12 mouse cellular contexts compared by ENCODE assay signal in the genomic region with DNA sequence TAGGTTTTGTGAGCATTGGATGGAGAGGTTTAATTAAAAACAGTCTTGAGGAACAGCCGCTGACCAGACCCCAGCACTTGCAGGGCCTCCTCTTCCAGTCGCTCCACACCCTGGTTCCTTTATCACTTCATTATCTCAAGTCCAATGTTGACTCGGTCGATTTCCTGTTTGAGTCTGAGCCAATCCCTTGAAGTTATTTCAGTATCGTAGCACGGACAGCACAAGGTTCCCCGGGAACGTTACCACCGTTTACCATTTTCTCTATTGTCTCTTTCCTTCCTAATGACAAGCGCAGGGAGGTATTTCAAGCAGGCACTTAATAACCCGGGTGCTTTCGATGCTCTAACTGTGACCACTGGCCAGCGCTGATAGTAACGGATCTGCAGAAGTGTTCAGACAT. TPM values are rescaled to one million over a fixed set of nuclear protein-coding genes. Genes with fewer than 3 reads are reported as not detected.
DNase-seq lines count a peak whose midpoint lies in the region; ATAC-seq and TF ChIP-seq lines count a peak whose summit lies in the region.
"Had no signal": no experiment of that assay in that cellular context is flagged by ENCODE, and none has a peak within 500 bp of the region (broad histone marks: within the 10 kb centered on the region; RNA-seq: fewer than 3 reads in every experiment).

No protein-coding gene starts in this region.

- peak overlapping the region; percentile 49 for H3K4me2 ChIP-seq in lung, embryonic 14.5 days
- peak overlapping the region; percentile 58 for H3K4me2 ChIP-seq in lung, embryonic 16.5 days (ENCODE audit: low read depth, low read length)
- no peak overlapping the region for H3K4me2 ChIP-seq in midbrain, embryonic 11.5 days

- WGBS in lung, embryonic 14.5 days = 6% methylated on average over 14 of the region's 14 CpGs
- WGBS in lung, adult 2 months = 9% methylated on average over 14 of the region's 14 CpGs
- 58% methylated on average over 14 of the region's 14 CpGs for WGBS in limb, embryonic 10.5 days
- 4% methylated on average over 14 of the region's 14 CpGs for WGBS in lung, embryonic 16.5 days
- 82% methylated on average over 14 of the region's 14 CpGs for WGBS in midbrain, embryonic 11.5 days

- H3K27me3 ChIP-seq in lung, embryonic 14.5 days (ENCODE audit: insufficient read depth, low read length) = no peaks in the 10 kb centered on the region
- no peaks in the 10 kb centered on the region for H3K27me3 ChIP-seq in limb, embryonic 10.5 days (ENCODE audit: low read depth, poor library complexity, severe bottlenecking)
- no peaks in the 10 kb centered on the region for H3K27me3 ChIP-seq in lung, embryonic 16.5 days (ENCODE audit: control insufficient read depth, insufficient read depth, low read depth, low read length)
- no peaks in the 10 kb centered on the region for H3K27me3 ChIP-seq in midbrain, embryonic 11.5 days (ENCODE audit: control insufficient read depth, insufficient read depth, low read length)

- no peak overlapping the region for H3K4me3 ChIP-seq in lung, embryonic 14.5 days (ENCODE audit: low read depth, low read length)
- H3K4me3 ChIP-seq in lung, adult 2 months (replicated peaks; ENCODE audit: extremely low read depth, low read depth, low read length) = no peak overlapping the region
- no peak overlapping the region for H3K4me3 ChIP-seq in limb, embryonic 10.5 days
- H3K4me3 ChIP-seq in lung, embryonic 16.5 days (ENCODE audit: low read length) = peak overlapping the region; percentile 31
- H3K4me3 ChIP-seq in midbrain, embryonic 11.5 days (ENCODE audit: low read depth, low read length) = no peak overlapping the region

- peak; percentile 86 for DNase-seq in lung, embryonic 14.5 days
- DNase-seq in lung, adult 2 months = no peak
- DNase-seq in limb, embryonic 10.5 days (ENCODE audit: low spot score) = no peak
- no peak for DNase-seq in urinary bladder, adult 18-20 months (ENCODE audit: low spot score in 2 of 2)
- DNase-seq in midbrain, embryonic 11.5 days (ENCODE audit: low spot score, missing footprints) = no peak
- no peak for DNase-seq in urinary bladder, postnatal 10 days (ENCODE audit: low spot score)
- DNase-seq in testis, postnatal 10 days (ENCODE audit: low spot score) = no peak
- DNase-seq: adrenal gland, postnatal 25 days; cerebellum, adult 18-20 months; kidney, adult 8-10 months; layer of hippocampus, postnatal 36 days had no signal

- ATAC-seq in lung, embryonic 14.5 days (ENCODE audit: insufficient read depth) = peak; percentile 74
- peak; percentile 67 for ATAC-seq in lung, embryonic 16.5 days (ENCODE audit: low read depth)
- no peak for ATAC-seq in midbrain, embryonic 11.5 days (ENCODE audit: low FRiP score)

- H3K4me1 ChIP-seq in lung, embryonic 14.5 days (ENCODE audit: insufficient read depth) = peaks cover 7% of the 10 kb centered on the region; the same call in 1 of the 2 replicates
- peaks cover 5% of the 10 kb centered on the region for H3K4me1 ChIP-seq in lung, adult 2 months (ENCODE audit: control insufficient read depth, insufficient read depth, low read length)
- H3K4me1 ChIP-seq in limb, embryonic 10.5 days = peaks cover 23% of the 10 kb centered on the region
- peaks cover 13% of the 10 kb centered on the region for H3K4me1 ChIP-seq in lung, embryonic 16.5 days (replicated peaks; ENCODE audit: control insufficient read depth, insufficient read depth, low read length)
- H3K4me1 ChIP-seq in midbrain, embryonic 11.5 days (ENCODE audit: control insufficient read depth, insufficient read depth, low read length) = no peaks in the 10 kb centered on the region

- no peak overlapping the region for H3K27ac ChIP-seq in lung, embryonic 14.5 days (ENCODE audit: low read depth)
- H3K27ac ChIP-seq in limb, embryonic 10.5 days = peak overlapping the region; percentile 2; the same call in 1 of the 2 replicates
- peak overlapping the region; percentile 36; the same call in 1 of the 2 replicates for H3K27ac ChIP-seq in lung, embryonic 16.5 days (ENCODE audit: low read length)
- H3K27ac ChIP-seq in midbrain, embryonic 11.5 days (ENCODE audit: low read depth, low read length) = no peak overlapping the region

- TF ChIP-seq CTCF in lung, embryonic 14.5 days (IDR thresholded peaks at IDR 0.05; ENCODE audit: low read depth) = no peak
- no peak for TF ChIP-seq CTCF in lung, adult 2 months (IDR thresholded peaks at IDR 0.05; ENCODE audit: insufficient read depth, low read length)

- TF ChIP-seq POLR2A in lung, adult 2 months (IDR thresholded peaks at IDR 0.05; ENCODE audit: borderline replicate concordance, extremely low read depth, low read depth, low read length) = no peak

- H3K9me3 ChIP-seq in lung, embryonic 14.5 days (ENCODE audit: low read depth, low read length) = no peaks in the 10 kb centered on the region
- H3K9me3 ChIP-seq in limb, embryonic 10.5 days (replicated peaks) = no peaks in the 10 kb centered on the region
- H3K9me3 ChIP-seq in lung, embryonic 16.5 days (ENCODE audit: control insufficient read depth, low read length) = no peaks in the 10 kb centered on the region
- no peaks in the 10 kb centered on the region for H3K9me3 ChIP-seq in midbrain, embryonic 11.5 days (ENCODE audit: control insufficient read depth, low read length)

- H3K9ac ChIP-seq in lung, embryonic 14.5 days = no peak overlapping the region
- H3K9ac ChIP-seq in lung, embryonic 16.5 days (ENCODE audit: low read length) = peak overlapping the region; percentile 39; the same call in 1 of the 2 replicates
- no peak overlapping the region for H3K9ac ChIP-seq in midbrain, embryonic 11.5 days (ENCODE audit: low read length)

- H3K36me3 ChIP-seq in lung, embryonic 14.5 days (ENCODE audit: insufficient read depth) = no peaks in the 10 kb centered on the region
- no peaks in the 10 kb centered on the region for H3K36me3 ChIP-seq in limb, embryonic 10.5 days
- no peaks in the 10 kb centered on the region for H3K36me3 ChIP-seq in lung, embryonic 16.5 days (ENCODE audit: control insufficient read depth, insufficient read depth, low read length)
- H3K36me3 ChIP-seq in midbrain, embryonic 11.5 days (ENCODE audit: control insufficient read depth, insufficient read depth, low read length) = no peaks in the 10 kb centered on the region

RNA-seq across cellular contexts. Expression of gene Sox5, which starts 40.8 kb away (rescaled TPM):
- 21.3 and 22.3 TPM in 2 replicates for polyA plus RNA-seq in lung, embryonic 14.5 days (2014; fragmentation: Nextera tagmentation; extraction: Ambion mirVana)
- polyA plus RNA-seq in lung, adult 2 months (2012; rRNA removed) = 5.0 and 8.6 TPM in 2 replicates
- 34.1 and 60.8 TPM in 2 replicates for polyA plus RNA-seq in limb, embryonic 10.5 days (2016; fragmentation: Nextera tagmentation; extraction: Ambion mirVana)
- polyA plus RNA-seq in lung, embryonic 16.5 days (2015; fragmentation: Nextera tagmentation; extraction: Ambion mirVana) = 22.9 and 23.6 TPM in 2 replicates
- polyA plus RNA-seq in midbrain, embryonic 11.5 days (2014; fragmentation: Nextera tagmentation; extraction: Ambion mirVana) = 23.0 and 28.9 TPM in 2 replicates

Comparison
In these comparisons a context has a peak if more than half of its experiments do, and no peak if none do; other contexts are left out.
1. H3K27ac ChIP-seq: peak in limb, embryonic 10.5 days (single experiment) and lung, embryonic 16.5 days (single experiment); none in lung, embryonic 14.5 days (single experiment) and midbrain, embryonic 11.5 days (single experiment).